Mouse (Mus musculus) kidney, adult 11 months (tissue): ENCODE measurements around the gene Prr15.

ENCODE experiments used
- DNase-seq: peaks from one replicate; pipeline ENCODE4 v3.0.0; 2022

Gene Prr15

GRCm38 (mm10) chr6:54325246-54325885 is at the start of gene Prr15:
Gene Prr15, plus strand, starts transcription at chr6:54325835.
- DNase-seq, result no peak

DNA sequence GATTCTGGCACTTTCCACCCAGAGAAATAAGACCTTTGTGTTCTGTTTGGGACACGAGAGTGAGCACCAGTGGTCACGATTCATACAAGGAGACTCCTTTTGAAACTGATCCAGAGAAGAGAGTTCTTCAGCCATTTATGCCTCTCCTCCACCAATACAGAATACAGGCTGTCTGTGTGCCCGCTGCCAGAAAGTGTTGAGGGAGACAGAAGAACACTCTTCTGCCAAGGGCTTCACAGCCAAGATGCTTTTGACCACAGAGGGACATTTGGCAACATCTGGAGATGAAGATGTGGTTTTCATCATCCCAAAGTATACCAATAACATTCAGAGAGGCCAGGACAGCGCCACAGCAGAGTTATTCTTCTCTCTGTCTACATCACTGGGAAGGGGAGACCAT is 48.4 kb upstream of the Prr15 start:
- no peak for DNase-seq

DNA sequence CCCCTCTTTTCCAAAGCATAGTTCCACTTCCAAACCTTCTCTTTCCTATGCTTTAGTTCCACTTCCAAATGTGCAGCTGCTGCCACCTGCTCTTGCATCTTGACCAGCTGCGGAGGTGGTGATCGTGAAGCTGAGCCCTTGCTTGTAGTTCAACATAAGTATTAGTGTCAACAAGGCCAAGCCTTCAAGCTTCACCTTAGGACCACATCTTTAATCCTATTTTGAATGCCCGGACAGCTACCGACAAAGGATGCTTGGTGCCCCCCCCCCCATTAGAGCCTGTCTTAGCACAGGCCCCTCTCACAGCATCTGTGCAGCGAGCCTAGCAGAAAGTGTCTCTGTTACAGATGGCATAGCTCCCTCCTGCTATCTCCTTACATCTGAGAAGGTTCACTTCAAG is 47.8 kb upstream of the Prr15 start:
- no peak for DNase-seq

DNA sequence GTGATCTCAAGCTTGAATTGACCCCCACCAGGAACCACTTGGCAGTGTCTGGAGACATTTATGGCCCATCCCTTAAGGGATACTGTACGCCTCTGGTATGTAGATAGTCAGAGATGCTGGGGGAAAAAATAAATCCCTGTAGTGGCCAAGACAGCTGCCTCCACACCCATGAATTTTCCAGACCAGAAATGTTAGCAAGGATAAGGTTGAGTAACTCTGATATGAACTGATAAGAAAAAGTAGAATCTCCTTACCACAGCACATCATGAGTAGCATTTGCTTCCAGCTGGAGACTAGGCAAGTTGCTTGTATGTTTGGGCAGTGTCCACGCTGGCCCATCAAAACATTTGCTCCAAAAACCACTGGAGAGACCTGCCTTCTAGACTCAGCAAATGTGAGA is 47.0 kb upstream of the Prr15 start:
- peak; percentile 12 for DNase-seq

- DNase-seq, result no peak
Observed at GRCm38 (mm10) chr6:54279391-54279790, 46.2 kb upstream of the Prr15 start.

- DNase-seq, result no peak
Observed at GRCm38 (mm10) chr6:54280248-54280647, 45.4 kb upstream of the Prr15 start.

DNA sequence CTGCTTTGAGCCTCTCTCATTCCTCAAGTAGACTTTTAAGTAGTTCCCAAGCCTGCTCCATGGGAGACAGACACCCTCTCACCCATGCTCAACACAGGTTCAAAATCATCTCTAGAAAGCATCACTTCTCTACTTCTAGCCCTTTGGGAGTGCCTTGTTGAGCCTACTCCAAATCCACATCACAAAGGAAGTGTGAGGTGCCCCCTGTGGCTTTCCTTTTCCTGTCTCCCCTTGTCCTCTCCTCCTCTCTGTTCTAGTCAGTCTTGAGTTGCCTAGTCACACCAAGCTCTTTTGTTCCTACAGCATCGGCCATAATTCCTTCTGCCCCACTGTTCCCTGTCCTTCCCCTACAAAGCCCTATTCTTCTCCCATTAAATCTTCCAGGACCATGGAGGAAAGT is 42.3 kb upstream of the Prr15 start:
- DNase-seq, result no peak

GRCm38 (mm10) chr6:54284167-54284711 is 41.4 kb upstream of the Prr15 start:
- DNase-seq, result no peak

GRCm38 (mm10) chr6:54286813-54287212 is 38.8 kb upstream of the Prr15 start:
- DNase-seq, result no peak

DNA sequence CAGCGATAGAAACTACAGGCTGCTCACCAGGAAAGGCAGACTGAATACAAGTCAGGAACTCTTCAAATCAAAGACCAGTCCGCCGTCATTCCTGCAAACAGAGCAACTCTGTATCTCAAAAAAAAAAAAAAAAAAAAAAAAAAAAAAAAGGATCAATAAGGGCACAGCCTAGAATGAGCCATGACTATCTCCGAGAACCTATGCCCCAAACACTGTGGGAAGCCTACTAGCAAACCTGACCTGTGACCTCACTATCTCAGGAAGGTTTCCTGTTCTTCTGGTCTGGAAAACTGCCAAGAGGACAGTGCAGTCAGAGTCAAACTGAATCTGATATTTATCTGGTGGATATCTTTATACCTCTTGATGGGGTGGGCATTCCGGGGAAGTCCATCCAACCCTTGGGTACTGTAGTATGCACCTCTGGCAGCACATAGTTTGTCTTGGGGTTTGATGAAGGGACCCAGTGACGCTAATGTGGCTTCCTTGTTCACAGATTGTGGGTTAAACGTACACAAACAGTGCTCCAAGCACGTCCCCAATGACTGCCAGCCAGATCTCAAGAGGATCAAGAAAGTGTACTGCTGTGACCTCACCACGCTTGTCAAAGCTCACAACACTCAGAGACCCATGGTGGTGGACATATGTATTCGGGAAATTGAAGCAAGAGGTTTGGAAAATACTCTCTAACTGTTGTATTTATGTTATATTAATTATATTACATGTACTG is 35.7 kb upstream of the Prr15 start:
- no peak for DNase-seq

GRCm38 (mm10) chr6:54297231-54297630 is 28.4 kb upstream of the Prr15 start:
- DNase-seq, result no peak

DNA sequence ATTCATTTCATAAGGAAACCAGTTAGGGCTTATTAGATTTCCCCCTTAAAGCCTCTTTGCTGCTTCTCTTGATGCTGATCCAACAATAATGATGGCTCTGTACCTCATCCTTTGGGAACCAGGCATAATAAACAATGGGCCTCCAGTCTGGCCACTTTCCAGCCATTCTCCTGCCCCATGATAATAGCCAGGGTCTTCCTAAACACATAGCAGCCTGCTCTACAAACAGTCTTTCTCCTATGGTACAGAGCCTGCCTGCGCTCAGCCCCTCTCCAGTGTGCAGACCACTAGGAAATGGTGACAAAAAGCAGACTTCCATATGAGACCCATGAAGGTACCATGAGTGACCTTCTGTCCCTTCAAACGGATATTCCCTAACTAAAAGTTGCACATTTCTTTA is 26.2 kb upstream of the Prr15 start:
- no peak for DNase-seq

DNA sequence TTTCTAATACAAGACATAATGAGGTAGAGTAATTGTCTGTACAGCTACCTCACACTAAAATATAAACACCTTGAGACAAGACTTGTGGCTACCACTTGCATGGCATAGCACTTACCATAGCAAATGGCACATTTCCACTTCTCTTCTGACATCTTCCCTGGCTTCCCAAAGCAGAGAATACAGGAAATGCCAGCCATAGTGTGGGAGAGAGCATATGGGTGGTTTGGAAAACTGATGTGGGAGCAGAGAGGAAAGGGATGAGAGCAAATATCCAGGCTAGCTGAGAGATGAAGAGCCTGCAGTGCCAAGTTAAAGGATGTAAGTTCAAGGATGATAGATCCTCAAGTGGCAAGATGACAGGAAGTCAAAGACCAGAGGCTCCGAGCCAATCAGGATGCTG is 19.9 kb upstream of the Prr15 start:
- DNase-seq, result no peak

- no peak for DNase-seq
Observed at GRCm38 (mm10) chr6:54313071-54313470, 12.6 kb upstream of the Prr15 start.

DNA sequence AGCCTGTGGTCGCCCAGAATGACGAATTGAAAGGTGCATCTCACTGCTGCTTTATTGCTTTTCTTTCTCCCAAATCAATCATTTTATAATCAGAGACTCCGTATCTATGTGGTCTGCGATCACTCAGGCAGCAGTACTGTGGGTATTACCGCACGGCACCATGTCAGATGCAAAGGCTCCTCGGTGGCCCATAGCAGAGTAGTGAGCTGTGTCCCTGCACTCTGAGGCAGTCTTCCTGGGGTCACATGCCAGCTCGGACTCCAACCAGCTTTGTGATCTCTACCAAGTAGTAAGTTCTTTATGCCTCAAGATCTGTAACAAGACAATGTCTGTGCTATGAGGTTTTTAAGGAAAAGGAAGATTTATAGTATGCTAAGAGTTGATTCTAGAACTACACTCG is 7.0 kb upstream of the Prr15 start:
- DNase-seq, result no peak

- DNase-seq, result peak; percentile 36
Observed at GRCm38 (mm10) chr6:54319198-54319597, 6.4 kb upstream of the Prr15 start.

DNA sequence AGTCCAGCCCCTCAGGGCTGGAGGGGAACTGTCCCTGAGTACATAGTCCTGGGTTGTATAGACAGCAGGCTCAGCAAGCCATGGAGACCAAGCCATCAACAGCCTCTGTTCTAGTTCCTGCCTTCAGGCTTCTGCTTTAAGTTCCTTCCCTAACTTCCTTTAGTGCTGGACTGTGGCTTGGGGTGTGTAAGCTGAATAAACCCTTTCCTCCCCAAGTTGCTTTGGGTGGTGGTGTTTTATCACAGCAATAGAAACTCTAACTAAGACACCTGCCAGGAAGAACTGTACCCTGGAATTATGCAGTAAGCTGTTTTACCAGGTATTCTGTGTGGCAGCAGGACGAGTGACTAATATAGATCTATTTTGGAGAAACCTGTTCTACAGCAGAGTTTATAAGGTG is 5.4 kb upstream of the Prr15 start:
- no peak for DNase-seq

DNA sequence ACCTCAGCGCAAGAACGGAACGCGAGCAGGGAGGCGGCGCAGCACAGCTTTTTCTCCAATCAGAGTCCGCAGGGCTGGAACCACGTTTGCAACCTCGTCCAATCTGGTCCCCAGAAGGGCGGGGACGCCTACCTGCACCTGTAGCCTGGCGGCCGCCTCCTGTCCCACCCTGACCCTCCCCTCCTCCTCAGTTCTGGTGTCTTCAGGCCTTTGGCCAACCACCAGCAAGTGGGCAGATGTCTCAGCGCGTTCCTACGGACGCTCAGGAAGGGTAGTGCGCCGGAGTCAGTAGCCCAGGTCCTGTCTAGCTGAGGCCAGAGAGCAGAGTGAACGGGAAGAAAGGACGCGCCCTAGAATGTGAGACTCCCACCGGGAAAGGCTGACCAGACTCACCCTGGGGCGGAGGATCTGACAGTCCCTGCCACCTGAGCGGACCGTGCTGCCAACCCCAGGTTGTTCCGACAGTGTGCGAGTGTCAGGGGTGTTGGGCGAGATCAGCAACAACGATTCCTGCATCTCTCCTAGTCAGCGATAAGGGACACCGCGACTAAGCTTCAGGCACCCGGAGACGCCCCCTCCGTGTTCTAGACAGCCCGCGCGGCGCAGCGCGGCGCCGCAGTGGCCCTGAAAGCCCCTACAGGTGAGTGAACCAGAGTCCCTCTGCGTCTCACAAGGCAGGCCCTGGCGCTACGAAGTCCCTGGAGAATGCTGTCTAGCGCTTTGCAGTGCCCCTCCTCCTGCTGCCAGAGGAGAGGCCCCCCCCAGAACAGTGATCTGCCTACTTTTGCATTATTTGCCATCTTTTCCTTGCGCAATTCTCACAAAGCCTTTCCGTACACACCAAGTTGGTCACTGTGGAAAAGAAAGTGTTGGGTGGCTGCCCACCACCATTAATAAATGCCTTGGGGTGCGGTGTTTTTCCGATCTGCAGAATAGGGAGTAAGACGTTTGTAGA is 1.3 kb downstream of the Prr15 start:
- peak; percentile 84 for DNase-seq

GRCm38 (mm10) chr6:54327626-54328003 is 2.0 kb downstream of the Prr15 start:
- DNase-seq, result peak; percentile 62

DNA sequence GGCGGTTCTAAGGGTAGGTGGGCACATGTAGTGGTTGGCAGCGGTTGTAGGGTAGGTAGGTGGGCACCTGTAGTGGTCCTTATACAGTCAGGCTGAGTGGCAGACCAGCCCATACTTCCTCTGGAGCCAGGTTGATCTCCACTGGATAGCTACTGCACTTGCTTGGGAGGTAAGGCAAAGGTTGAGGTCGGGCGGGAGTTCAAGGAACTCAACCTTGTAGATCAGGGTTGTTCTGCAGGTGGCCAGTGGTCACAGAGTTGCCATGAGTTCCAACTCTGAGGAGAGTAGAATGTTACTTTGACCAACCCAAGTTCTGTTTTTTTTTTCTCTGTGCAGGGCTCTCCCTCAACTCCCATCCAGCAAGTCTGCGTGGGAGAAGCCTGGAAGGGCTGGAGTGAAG is 3.1 kb downstream of the Prr15 start:
- peak; percentile 41 for DNase-seq

- DNase-seq, result no peak
Observed at GRCm38 (mm10) chr6:54329598-54329997, 4.0 kb downstream of the Prr15 start.

- peak; percentile 65 for DNase-seq
Observed at GRCm38 (mm10) chr6:54330166-54330565, 4.5 kb downstream of the Prr15 start.

- DNase-seq, result no peak
Observed at GRCm38 (mm10) chr6:54331765-54332164, 6.1 kb downstream of the Prr15 start.
